Mouse (Mus musculus): Measurements from ENCODE around the gene Cib2. TPM values are rescaled to one million over a fixed set of nuclear protein-coding genes. Genes with fewer than 3 reads are reported as not detected.
"Not testable (repeated sequence)": the region's sequence is repeated elsewhere in the genome, so short reads cannot be mapped to it uniquely, and the experiment has no call there.

Gene Cib2
- 37.7 and 48.6 TPM in 2 replicates for total RNA-seq (2021)
- long read RNA-seq, transcript Cib2-201 (6 exons, 1,433 nt) = major isoform, 49 of 54 reads
- long read RNA-seq, partial matches to known transcripts = 1 of 54 reads
- long read RNA-seq, other reads (novel, unspliced or antisense) = 4 of 54 reads

- DNase-seq = peak; percentile 89
Measured at GRCm38 (mm10) chr9:54559771-54560471, at the start of gene Cib2. Gene Cib2 (minus strand): TSS chr9:54560218.

GRCm38 (mm10) chr9:54604886-54605285 lies 44.9 kb upstream of the Cib2 start:
- DNase-seq = peak; percentile 82

- DNase-seq = peak; percentile 33
Measured at GRCm38 (mm10) chr9:54604131-54604654, 44.2 kb upstream of the Cib2 start.

GRCm38 (mm10) chr9:54602916-54603315 lies 42.9 kb upstream of the Cib2 start:
- DNase-seq = no peak

- no peak for DNase-seq
Measured at GRCm38 (mm10) chr9:54602386-54602785, 42.4 kb upstream of the Cib2 start.

- no peak for DNase-seq
Measured at GRCm38 (mm10) chr9:54596752-54597465, 36.9 kb upstream of the Cib2 start.

- DNase-seq = not testable (repeated sequence)
Measured at GRCm38 (mm10) chr9:54593652-54594051, 33.6 kb upstream of the Cib2 start.

- no peak for DNase-seq
Measured at GRCm38 (mm10) chr9:54587863-54588262, 27.8 kb upstream of the Cib2 start.

GRCm38 (mm10) chr9:54586199-54587061 lies 26.4 kb upstream of the Cib2 start, which contains the start of gene Idh3a:
Gene Idh3a (plus strand): TSS chr9:54586334.
- DNase-seq = peak; percentile 99

GRCm38 (mm10) chr9:54585839-54586198 lies 25.8 kb upstream of the Cib2 start:
- DNase-seq = no peak

GRCm38 (mm10) chr9:54584127-54584526 lies 24.1 kb upstream of the Cib2 start:
- DNase-seq = not testable (repeated sequence)

GRCm38 (mm10) chr9:54583712-54584111 lies 23.7 kb upstream of the Cib2 start:
- no peak for DNase-seq

GRCm38 (mm10) chr9:54571130-54571839 lies 11.3 kb upstream of the Cib2 start:
- DNase-seq = no peak

- DNase-seq = no peak
Measured at GRCm38 (mm10) chr9:54568732-54569131, 8.7 kb upstream of the Cib2 start.

GRCm38 (mm10) chr9:54566958-54567357 lies 6.9 kb upstream of the Cib2 start:
- DNase-seq = no peak

GRCm38 (mm10) chr9:54560831-54561601 lies 998 bp upstream of the Cib2 start:
- no peak for DNase-seq

GRCm38 (mm10) chr9:54558731-54559130 lies 1.3 kb downstream of the Cib2 start:
- DNase-seq = no peak

- no peak for DNase-seq
Measured at GRCm38 (mm10) chr9:54555044-54555443, 5.0 kb downstream of the Cib2 start.

- DNase-seq = peak; percentile 32
Measured at GRCm38 (mm10) chr9:54552409-54552808, 7.6 kb downstream of the Cib2 start.

- DNase-seq = no peak
Measured at GRCm38 (mm10) chr9:54549433-54549832, 10.6 kb downstream of the Cib2 start.

GRCm38 (mm10) chr9:54547536-54547935 lies 12.5 kb downstream of the Cib2 start:
- DNase-seq = peak; percentile 78
